2 mouse cellular contexts compared by ENCODE assay signal in genomic region chr6:108702648-108703047, GRCm38 (mm10).
TF ChIP-seq lines count a peak whose summit lies in the region.

No protein-coding gene starts in this region.

TF ChIP-seq in CH12.LX, 34 proteins besides CTCF, POLR2A, EP300 and RAD21 (continued from another document):
- TF ChIP-seq BHLHE40 (IDR thresholded peaks at IDR 0.05; ENCODE audit: low read depth, low read length) (peak; percentile 83), IRF4 (IDR thresholded peaks at IDR 0.05; ENCODE audit: low read depth, low read length) (peak; percentile 60), MAZ (IDR thresholded peaks at IDR 0.05; ENCODE audit: low read depth, low read length) (peak; percentile 93), RCOR1 (conservative IDR thresholded peaks at IDR 0.05; ENCODE audit: low read depth, low read length) (no peak; the same call in 1 of the 2 replicates), ZNF384 (IDR thresholded peaks at IDR 0.05; ENCODE audit: low read depth, low read length) (no peak), KAT2A (IDR thresholded peaks at IDR 0.05; ENCODE audit: insufficient replicate concordance, low read length) (no peak), POLR2AphosphoS2 (IDR thresholded peaks at IDR 0.05; ENCODE audit: low read depth, low read length) (peak; percentile 25; the same call in 1 of the 2 replicates), CHD2 (IDR thresholded peaks at IDR 0.05; ENCODE audit: low read length) (peak; percentile 67; the same call in 1 of the 2 replicates)

TF ChIP-seq in MEL, 35 proteins besides CTCF, POLR2A, EP300 and RAD21 (continued from another document):
- TF ChIP-seq MEF2A (IDR thresholded peaks at IDR 0.05; ENCODE audit: extremely low read depth, insufficient replicate concordance, low read depth, low read length, poor library complexity, severe bottlenecking): peak; percentile 64; the same call in 1 of the 2 replicates
- TF ChIP-seq ETS1 (IDR thresholded peaks at IDR 0.05; ENCODE audit: low read depth, low read length): peak; percentile 58
- TF ChIP-seq SIN3A (IDR thresholded peaks at IDR 0.05; ENCODE audit: low read length): peak; percentile 39; the same call in 1 of the 2 replicates
- peak; percentile 28; the same call in 1 of the 2 replicates for TF ChIP-seq TAL1 (IDR thresholded peaks at IDR 0.05; ENCODE audit: low read length)
- no peak for TF ChIP-seq MYB (IDR thresholded peaks at IDR 0.05; ENCODE audit: low read depth, low read length)
